Mouse (Mus musculus) heart, postnatal 0 days (tissue): Measurements from ENCODE around the gene Klhl5.

Experiments used
- CTCF ChIP-seq: IDR thresholded peaks from 2 replicates; pipeline ENCODE4 v1.5.1; 2016; ENCODE audit warnings: antibody characterized with exemption, control low read depth, low read depth
- EP300 ChIP-seq: IDR thresholded peaks from 2 replicates; pipeline ENCODE4 v1.6.1; 2016; ENCODE audit warnings: antibody characterized with exemption, low read depth

DNA sequence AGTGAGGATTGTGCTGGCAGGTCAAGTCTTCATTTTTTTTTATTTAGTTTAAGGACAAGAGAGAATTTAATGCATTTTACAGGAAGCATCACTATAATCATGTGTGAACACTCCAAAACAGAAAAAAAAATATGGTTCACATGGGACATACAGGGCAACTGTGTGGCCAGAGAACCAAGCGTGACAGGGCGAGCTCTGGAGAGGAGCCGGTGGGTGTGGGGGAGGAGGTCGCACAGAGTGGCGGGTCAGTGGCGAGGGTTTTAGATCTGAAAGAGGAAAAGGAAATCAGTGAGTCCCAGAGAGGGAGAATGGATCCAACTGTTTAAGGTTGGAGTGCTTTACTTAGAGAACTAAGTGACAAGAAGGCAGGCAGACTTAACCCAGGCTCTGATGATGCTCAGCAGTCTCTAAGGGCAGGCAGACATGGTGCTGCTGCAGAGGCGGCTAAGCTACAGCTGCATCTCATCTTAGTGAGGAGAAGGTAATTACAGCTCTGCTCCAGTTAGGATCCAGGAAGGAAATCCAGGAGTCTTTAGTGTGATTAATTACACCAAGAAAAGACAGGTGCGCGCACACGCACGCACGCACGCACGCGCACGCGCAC, 56.3 kb downstream of the Klhl5 start:
- TF ChIP-seq EP300 (no peak), CTCF (no peak)
